Mouse (Mus musculus) embryonic fibroblast, embryonic 13.5 days (primary cell): ENCODE measurements around the gene Cdh13.

Experiments used
- CTCF ChIP-seq: IDR thresholded peaks from 2 replicates; pipeline ENCODE4 v1.5.1; 2011; ENCODE audit warnings: mild to moderate bottlenecking, control low read depth, low read length, moderate library complexity, borderline replicate concordance; ENCODE audit not compliant: insufficient read depth
- POLR2A ChIP-seq: IDR thresholded peaks from 2 replicates; pipeline ENCODE4 v1.6.1; 2011; ENCODE audit warnings: low read depth, mild to moderate bottlenecking, control low read depth, low read length, moderate library complexity

DNA sequence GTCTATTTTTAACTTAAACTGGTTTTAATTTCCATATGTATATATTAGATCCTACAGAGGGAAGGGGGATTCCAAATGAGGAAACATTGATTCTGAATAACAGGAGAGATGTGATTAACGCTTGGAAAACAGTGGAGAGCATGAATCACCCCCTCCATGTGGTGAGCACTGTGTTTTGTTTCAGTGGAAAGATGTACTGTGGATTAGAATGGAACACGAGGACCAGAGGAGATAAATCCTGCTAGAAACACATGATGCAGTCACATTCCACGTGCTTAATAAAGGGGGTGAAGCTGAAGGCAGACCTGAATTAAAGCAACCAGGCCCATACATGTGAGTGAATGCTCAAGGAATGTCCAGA lies 235.2 kb downstream of the Cdh13 start:
- TF ChIP-seq CTCF (no peak), POLR2A (no peak)
